Mouse (Mus musculus) adrenal gland, postnatal 14 days (tissue): ENCODE results near the gene Glra1. TPM values are rescaled to one million over a fixed set of nuclear protein-coding genes. Genes with fewer than 3 reads are reported as not detected.
"Not testable (repeated sequence)": the region's sequence is repeated elsewhere in the genome, so short reads cannot be mapped to it uniquely, and the experiment has no call there.

Source experiments
- DNase-seq: peaks from one replicate; pipeline ENCODE4 v3.0.0; 2021; ENCODE audit warnings: mixed read lengths
- long read RNA-seq, 2 experiments: library from polyadenylated mRNA; stranded (forward); transcript quantifications; one replicate each; pipeline ENCODE4 v2.0.0; 2021
- total RNA-seq: library from RNA; stranded (reverse); gene quantifications from 2 replicates; pipeline ENCODE4 v1.2.3, GENCODE M21; 2021

Gene Glra1
- not detected in 2 replicates for total RNA-seq
- long read RNA-seq, experiment 1: 0 reads
- long read RNA-seq, experiment 2: 0 reads

DNA sequence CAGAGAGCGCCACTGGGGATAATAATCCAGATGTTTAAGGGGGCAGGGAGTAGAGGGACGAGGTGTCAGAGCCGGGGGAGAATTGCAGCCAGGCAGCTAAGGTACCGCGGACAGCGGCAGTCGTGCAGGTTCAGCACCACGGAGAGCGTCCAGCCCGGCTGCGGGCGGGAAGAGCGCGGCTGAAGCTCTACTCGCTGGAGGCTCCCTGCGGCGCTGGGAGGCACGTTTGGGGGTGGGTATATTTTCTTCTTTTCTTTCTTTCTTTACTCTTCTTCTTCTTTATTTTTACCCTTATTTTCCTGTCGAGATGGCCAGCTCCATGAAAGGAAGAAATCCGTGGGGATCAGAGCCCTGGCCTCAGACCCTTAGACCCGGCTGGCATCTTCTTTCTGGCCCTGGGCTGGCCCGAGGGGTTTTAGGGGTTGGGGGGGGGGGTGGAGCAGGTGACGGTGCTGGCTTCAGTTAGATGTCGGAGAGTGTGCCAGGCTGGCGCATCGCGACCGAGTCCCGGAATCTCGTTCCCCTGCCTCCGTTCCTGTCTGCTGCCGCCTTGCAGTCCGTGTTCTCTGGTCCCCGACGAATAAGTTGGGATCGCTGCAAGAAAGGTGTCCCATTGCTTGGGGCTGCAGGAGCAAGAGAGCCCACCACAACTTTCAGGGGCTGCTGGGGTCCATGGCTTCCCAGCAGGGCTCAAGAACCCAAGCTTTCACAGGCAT, at the start of gene Glra1:
Glra1 (minus strand) TSS at position 391 of the 716 bp plus-strand sequence.
- peak; percentile 86 for DNase-seq

- DNase-seq: no peak
Measured at GRCm38 (mm10) chr11:55636961-55637360, 29.0 kb upstream of the Glra1 start.

DNA sequence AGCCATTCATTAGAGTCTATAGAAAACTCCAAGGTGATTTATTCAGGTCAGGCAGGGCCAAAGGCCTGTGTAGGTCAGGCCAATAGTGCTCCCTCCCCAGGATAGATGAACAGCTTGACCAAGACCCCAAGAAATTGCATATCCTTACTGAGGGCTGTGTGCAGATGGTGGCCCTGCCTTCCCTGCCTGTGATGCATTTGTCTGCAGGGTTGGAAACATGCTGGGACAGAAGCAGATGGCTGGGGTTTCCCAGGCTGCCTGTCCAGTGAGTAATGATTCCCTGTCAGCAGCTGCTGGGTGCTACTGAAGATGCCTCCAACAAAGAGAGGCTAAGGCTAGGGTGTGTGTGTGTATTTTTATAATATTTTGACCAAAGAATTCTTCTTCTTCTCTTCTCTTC, 25.9 kb upstream of the Glra1 start:
- DNase-seq: no peak

- DNase-seq: not testable (repeated sequence)
Measured at GRCm38 (mm10) chr11:55614631-55615030, 6.6 kb upstream of the Glra1 start.

DNA sequence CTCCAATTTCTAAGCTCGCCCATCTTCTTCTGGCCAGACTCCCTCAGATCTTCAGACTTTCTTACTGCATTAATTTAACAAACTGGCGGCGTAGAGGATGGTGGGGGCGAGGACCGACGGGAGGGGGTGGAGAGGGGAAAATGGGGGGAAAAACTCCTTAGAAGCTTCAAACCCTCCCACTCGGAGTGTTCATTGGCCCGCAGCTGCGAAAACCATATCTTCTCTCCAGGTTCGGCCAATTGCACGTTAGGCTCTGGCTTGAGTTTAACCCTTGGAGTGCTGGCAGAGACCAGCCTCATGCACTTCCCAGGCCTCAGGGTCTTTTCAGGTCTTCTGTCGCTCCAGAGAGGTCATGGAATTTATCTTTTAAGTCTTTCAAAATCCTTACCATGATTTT, 524 bp upstream of the Glra1 start:
- DNase-seq: no peak

DNA sequence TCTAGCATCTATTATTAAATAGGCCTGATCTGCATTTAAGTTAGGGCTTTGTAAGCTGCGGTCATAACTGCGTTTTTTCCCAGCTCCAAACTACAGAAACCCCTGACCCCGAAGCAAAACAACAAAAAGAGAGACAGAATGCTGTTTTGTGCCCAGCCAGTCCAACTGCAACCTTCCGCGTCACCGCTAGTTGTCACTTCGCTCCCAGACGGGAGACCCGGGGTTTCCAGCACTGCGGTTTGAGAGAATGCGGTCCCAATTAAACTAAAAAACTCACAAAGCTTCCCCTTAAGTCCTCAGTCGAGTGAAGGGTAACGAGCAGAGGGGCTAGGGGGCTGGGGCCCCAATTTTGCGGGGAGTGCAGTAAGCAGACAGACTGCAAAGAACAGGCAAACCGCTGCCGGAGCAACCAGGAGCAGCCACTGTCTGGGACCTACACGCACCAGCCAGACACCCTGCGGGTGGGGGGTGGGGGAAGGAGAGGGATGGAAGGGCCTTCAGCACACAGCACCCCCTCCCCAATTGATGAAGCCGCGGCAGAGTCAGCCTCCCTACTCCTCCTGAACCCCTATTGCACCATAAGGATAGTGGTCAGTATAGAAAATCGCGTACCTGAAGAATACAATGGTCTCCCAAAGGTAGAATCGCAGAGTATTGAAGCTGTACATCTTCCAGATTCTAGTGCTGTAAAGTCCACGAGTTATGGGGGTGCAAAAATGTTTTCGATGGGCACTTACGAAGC, 761 bp downstream of the Glra1 start:
- DNase-seq: no peak

DNA sequence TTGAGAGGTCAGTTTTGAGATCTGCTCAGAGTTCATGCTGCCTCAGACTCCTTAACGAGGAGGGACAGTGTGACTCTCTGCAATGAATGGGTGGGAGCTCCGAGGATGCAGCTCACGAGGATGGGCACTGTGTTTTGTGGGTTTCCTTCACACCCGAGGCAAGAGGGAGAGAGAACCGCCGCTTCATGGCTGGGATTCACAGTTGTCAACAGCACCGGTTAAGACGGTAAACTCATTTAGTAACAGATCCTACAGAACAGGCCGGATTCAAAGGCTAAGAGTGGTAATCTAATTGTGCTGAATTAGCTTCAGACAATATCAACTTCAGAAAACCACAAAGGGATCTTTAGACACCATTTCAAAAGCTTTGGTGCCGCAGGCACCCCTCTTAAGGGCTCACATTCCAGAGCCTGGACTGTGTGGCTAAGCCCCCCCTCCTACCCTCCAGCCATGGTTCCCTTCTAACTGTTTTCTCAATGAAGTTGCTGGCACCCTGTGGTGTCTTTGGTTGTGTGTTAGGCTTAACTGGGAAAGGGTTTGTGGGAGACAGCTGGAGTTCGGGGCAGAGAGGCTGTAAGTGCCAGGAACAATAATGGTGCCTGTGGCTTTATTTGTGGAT, 6.4 kb downstream of the Glra1 start:
- DNase-seq: no peak

GRCm38 (mm10) chr11:55595726-55596125, 12.3 kb downstream of the Glra1 start:
- peak; percentile 39 for DNase-seq

DNA sequence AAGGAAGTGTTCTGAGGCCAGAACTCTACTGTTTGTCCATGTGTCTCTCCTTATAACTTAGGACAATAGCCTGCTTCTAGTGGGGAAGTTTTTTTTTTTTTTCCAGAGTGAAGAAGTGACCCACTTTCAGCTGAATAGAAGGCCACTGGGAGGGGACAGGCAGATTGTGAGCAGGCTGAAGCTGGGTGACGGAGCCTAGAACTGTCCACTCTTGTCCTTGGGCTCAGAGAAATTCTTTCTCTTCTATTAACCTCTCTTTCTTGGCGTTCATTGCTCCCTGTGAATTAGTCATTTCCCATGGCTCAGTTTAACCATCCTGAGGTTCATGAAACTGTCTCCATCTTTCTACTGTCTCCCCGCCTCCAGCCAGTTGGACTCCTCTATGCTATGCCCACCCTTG, 13.6 kb downstream of the Glra1 start:
- peak; percentile 32 for DNase-seq

- no peak for DNase-seq
Measured at GRCm38 (mm10) chr11:55591194-55591593, 16.8 kb downstream of the Glra1 start.

DNA sequence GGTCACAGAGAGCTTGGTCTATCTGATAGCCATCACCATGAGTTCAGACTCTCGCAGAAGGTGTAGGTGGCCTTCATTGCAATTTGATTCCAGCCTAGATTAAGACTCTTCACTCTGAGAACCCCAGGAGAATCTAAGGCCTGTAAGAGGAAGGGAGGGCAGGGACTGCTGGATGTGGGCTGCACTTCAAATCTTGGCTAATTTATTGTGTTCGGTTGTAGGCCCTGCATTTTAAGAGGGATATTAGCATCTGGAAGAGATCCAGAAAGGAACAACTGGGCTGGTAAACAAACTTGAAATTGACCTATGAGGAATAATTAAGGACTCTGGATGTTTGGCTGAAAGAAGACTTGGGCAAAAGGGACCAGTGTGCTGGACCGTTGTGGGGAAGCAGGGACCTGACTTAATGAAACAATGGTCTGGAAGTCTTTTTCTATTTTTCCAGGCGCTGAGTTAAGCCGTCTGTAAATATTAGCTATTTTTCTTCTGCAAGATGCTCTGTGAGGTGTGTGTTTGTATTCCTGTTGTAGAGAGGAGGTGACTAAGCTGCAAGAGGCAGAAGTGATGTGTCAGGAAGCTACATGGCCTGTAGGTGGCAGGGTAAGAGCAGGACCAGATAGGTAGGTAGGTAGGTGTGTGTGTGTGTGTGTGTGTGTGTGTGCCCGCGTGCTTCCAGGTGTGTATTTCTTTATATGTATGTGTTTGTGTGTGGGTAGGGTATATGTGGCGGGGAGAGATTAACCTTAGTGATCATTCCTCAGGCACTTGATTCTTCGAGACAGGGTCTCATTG, 18.4 kb downstream of the Glra1 start:
- no peak for DNase-seq

DNA sequence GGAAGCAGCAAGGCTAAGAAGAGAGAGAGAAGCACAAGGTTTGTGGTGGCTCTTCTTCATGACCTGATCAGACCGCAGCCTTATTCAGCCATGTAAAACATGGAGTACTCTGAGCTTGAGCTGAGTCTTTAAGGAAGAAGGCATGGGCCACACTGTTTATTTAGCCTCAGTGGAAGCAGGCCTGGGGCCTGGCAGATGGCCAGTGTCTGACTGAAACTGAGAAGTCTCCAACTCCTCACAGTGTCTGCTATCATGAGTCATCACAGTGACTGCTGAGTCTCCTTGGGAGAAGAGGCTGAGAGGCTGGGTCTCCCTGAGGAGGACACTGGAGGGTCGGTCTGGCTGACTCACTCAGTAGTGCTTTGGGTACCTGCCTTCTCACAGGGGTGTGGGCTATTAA, 33.6 kb downstream of the Glra1 start:
- DNase-seq: peak; percentile 25

- DNase-seq: peak; percentile 58
Measured at GRCm38 (mm10) chr11:55571144-55571543, 36.9 kb downstream of the Glra1 start.

- DNase-seq: no peak
Measured at GRCm38 (mm10) chr11:55566309-55567099, 41.5 kb downstream of the Glra1 start.

- no peak for DNase-seq
Measured at GRCm38 (mm10) chr11:55545690-55546089, 62.3 kb downstream of the Glra1 start.

GRCm38 (mm10) chr11:55542671-55543070, 65.3 kb downstream of the Glra1 start:
- DNase-seq: no peak

GRCm38 (mm10) chr11:55542128-55542527, 65.9 kb downstream of the Glra1 start:
- no peak for DNase-seq

- DNase-seq: no peak
Measured at GRCm38 (mm10) chr11:55534766-55535165, 73.2 kb downstream of the Glra1 start.

- DNase-seq: peak; percentile 29
Measured at GRCm38 (mm10) chr11:55533378-55533777, 74.6 kb downstream of the Glra1 start.

DNA sequence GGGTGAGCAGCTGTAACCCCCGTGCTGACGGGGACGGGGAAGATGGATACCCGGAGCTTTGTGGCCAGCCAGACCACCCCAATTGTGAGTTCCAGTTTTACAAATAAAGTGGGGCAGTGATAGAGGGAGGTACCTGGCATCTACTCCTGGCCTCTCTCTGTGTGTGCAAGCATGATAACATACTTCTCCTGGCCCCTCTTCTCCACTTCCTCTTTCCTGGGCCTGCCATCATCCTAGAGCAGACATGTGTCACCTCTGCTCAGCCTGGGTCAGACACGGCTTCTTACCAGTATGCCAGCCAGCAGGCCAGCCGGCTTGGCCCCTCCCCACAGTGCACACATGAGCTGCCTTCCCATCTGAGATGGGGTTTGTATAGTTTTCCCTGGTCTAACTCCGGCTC, 77.3 kb downstream of the Glra1 start:
- no peak for DNase-seq
